Mouse (Mus musculus): Measurements from ENCODE around the gene Mcmbp. TPM values are rescaled to one million over a fixed set of nuclear protein-coding genes. Genes with fewer than 3 reads are reported as not detected.
"Not testable (repeated sequence)": the region's sequence is repeated elsewhere in the genome, so short reads cannot be mapped to it uniquely, and the experiment has no call there.

Mcmbp gene
- total RNA-seq, 2 experiments from 2014 or later, result 25.0 to 31.2 TPM

DNA sequence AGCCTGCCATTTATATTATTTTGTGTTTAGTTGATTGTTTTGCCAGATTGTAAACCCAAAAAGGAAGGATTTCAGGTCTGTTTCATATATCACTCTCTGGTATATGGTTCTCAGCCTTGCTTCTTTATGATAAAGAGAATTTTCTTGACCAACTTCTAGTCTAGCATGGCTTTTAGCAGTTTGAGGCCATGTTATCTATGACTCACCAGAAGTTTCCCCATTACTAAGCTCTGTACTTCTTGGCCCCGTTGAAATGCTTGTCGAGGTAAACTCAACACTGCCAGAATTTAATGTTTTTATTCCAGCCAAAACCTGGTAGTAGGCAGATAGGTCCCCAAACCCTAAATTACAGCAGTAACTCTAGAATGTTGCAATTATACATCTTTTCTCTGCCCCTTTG is 3.6 kb upstream of the Mcmbp start:
- H3K4me3 ChIP-seq, result peak overlapping the region; percentile 100; the same call in 1 of the 2 replicates
- no peak for DNase-seq (ENCODE audit: low spot score in 2 of 2)
- TF ChIP-seq CTCF (conservative IDR thresholded peaks at IDR 0.05), result no peak
- no peak overlapping the region for H3K27ac ChIP-seq

DNA sequence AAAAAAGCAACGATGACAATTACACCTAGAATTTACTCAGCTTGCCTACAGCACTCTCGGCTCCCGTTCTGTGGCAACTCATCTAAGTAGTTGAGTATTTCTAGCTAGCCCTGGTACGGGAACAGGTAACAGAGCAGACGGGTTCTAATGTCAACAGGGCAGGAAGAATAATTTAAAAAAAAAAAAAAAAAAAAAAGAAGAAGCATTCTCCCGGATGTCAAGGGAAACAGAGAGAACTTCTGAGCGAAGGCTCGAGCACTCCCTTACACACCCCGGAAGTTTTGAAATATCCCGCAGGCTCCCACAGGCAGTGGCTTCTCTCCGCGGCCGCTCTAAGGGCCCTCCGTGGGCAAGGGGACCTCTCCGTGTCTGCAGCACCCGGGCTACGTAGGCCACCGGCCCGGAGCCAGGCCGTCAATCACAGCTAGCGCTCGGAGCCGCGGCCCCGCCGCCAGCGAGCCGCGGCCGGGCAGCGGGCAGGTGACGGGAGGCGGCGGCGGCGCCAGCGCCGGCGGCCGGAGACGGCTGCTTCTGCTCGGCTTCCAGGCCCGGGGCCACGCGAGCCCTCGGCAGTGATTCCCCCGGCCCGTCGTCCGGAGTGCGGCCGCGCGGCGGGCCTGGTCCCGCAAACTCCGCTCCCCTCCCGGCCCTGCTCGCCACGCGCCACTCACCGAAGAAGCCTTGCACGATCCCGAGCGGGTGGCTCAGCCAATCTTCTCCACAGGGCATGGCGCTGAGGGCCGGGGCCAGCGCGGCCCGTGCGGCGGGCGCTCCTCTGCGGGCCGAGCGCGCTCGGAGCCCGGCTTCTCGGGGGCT is 625 bp downstream of the Mcmbp start:
- Histone ChIP-seq H3K27ac (peak overlapping the region; percentile 86), H3K4me3 (peak overlapping the region; percentile 84)
- TF ChIP-seq CTCF (conservative IDR thresholded peaks at IDR 0.05), result no peak
- peak in 1 of 2 experiments; percentile 27 for DNase-seq (ENCODE audit: low spot score in 2 of 2)

DNA sequence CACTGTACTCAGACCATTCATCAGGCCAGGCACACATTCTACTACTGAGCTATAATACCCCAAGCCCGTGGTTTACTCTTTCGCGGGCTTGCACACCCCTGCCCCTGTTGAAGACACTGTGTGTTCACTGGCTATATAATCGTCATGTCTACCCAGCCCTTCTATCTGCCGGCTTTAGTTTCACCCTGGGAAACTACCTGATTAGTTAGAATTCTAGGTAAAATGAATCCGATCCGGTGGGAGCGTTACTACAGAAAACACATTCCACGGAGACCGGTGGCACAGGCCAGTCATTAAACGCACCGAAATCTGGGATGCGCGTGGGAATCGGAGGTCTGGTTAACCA is 1.2 kb downstream of the Mcmbp start:
- Histone ChIP-seq H3K27ac (peak overlapping the region; percentile 86), H3K4me3 (peak overlapping the region; percentile 84)
- DNase-seq (ENCODE audit: low spot score in 2 of 2), result no peak
- no peak for TF ChIP-seq CTCF (conservative IDR thresholded peaks at IDR 0.05)

DNA sequence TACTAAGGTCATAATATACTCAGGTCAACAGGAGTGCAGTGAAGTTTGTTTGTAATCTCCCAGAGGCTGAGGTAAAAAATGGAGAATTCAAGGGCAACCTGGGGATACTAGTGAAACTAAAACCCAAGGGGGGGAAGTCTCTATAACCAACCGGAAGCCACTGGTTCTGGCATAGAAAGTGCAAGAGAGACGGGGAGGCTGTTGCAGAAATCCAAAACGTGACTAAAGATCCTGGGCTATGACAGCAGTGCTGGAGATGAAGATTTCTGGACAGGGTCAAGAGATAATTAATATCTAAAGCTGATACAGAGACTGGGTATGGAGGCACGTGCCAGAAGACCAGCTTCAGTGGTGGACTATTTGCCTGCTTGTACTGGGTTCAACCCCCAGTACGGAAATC is 2.3 kb downstream of the Mcmbp start:
- TF ChIP-seq CTCF (conservative IDR thresholded peaks at IDR 0.05), result no peak
- H3K27ac ChIP-seq, result no peak overlapping the region
- H3K4me3 ChIP-seq, result no peak overlapping the region; the same call in 1 of the 2 replicates
- DNase-seq (ENCODE audit: low spot score in 2 of 2), result no peak

DNA sequence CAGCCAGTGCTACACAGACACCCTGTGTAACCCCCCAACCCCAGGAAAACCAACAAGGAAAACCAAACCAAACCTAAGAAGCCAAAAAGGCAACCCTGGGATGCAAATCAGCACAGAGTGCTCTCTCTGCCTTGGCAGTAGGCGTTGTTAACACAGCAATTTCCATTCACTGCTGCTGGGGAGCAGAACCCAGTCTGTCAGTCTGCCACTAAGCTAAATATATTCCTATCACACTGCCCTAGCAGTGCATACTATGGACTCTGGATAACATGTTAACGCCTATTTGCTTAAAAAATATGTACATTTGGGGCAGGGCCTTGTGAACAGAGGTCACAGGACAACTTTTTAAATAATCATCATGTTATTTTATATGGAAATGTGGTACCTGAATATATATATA is 8.7 kb downstream of the Mcmbp start:
- TF ChIP-seq CTCF (conservative IDR thresholded peaks at IDR 0.05), result no peak
- Histone ChIP-seq H3K27ac (peak overlapping the region; percentile 65), H3K4me3 (no peak overlapping the region)
- DNase-seq (ENCODE audit: low spot score in 2 of 2), result peak in 1 of 2 experiments; percentile 27

DNA sequence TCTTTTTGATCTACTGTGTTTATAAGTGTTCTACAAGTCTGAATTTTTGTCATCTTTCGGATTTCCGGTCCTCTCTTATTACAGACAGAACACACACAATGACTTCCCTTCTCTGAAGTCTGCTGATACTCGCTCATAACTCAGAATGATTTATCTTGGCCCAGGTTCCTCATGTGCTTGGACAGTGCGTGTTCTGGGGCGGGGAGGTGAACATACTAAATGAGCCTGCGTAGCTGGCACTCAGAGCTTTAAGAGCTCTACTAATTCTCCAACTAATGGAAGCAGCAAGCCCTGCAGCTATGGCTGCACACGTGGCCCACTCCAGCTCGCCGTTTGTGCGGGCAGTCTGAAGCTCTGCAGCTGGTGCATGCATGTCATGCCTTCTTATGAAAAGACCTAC is 11.6 kb downstream of the Mcmbp start:
- DNase-seq (ENCODE audit: low spot score in 2 of 2), result no peak

DNA sequence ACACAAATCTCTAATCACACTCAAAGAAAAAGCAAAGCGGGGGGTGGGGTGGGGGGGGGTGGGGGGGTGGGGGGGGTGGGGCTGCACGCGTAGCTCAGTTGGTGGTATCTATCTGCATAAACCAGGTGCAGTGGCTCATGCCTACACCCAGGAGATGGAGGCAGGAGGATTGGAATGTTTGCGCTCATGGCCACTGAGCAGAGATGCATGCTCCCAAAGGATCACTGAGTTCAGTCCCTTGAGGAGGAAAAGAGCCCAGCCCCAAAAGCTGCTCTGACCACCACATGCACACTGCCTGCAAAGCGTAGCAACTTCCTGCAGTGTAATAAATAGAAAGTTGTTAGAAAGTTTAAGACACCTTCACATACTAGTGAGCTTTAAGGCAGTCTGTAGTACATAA is 12.6 kb downstream of the Mcmbp start:
- no peak overlapping the region for H3K27ac ChIP-seq
- no peak overlapping the region for H3K4me3 ChIP-seq
- no peak for DNase-seq (ENCODE audit: low spot score in 2 of 2)
- no peak for TF ChIP-seq CTCF (conservative IDR thresholded peaks at IDR 0.05)

More for the DNA sequence above, 11.6 kb downstream of the Mcmbp start:
- Histone ChIP-seq H3K4me3 (no peak overlapping the region), H3K27ac (no peak overlapping the region)
- no peak for TF ChIP-seq CTCF (conservative IDR thresholded peaks at IDR 0.05)

DNA sequence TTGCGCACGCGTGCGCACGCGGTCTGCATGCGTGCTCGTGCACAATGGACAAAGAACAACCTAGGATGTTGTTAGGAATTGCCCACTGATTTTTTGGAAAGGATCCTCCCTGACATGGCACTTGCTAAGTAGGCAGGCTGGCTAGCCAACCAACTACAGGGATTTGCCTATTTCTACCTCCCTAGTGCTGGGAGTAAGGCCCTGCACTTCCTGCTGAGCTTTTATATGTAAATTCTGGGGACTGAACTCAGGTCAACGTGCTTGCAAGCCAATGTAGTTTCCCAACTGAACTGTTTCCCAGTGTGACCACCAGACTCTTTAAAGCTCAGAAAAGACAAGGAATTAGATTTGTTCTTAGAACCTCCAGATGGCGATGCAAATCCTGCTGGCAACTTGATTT is 13.3 kb downstream of the Mcmbp start:
- TF ChIP-seq CTCF (conservative IDR thresholded peaks at IDR 0.05), result peak; percentile 19; the same call in 1 of the 2 replicates
- no peak for DNase-seq (ENCODE audit: low spot score in 2 of 2)
- Histone ChIP-seq H3K27ac (0 out of 2 replicates have a peak overlapping the region, but pooled peaks have one; percentile 3), H3K4me3 (no peak overlapping the region)

DNA sequence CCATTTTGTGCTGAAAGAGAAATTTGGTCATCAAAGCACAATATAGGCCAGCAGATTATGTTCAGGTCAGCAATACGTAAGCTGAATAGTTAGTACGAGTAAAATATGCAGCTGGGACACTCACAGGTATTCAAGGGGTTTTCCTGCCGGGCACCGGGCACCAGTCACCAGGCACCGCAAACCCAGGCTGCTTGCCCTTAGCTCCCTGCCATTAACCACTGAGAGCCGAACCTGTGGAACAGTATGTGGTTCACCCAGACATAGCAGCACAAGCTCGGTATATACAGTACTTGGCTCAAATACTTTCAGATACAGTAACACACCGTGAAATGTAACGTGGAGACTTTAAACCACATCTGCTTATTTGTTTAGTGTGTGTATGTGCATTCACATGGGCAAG is 15.1 kb downstream of the Mcmbp start:
- DNase-seq (ENCODE audit: low spot score in 2 of 2), result no peak
- Histone ChIP-seq H3K4me3 (no peak overlapping the region), H3K27ac (peak overlapping the region; percentile 61)
- no peak for TF ChIP-seq CTCF (conservative IDR thresholded peaks at IDR 0.05)

DNA sequence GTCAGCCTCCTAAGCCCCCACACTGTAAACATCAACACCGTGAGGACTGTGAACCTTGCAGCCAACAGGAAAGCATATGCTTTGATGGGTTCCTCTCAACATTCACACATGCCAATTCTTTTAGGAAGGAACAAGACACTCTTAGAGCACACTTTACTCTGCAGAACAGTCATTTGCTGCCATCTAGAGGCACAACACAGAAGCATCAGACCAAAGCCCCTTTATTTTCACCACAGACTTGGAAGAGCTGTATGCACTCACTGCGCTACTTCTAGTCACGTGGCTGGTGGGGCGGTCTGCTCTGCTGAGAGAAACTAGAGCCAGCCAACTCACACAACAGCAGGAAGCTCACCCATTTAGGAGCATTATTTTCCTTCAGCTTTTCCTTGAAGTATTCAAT is 15.5 kb downstream of the Mcmbp start:
- peak; percentile 74 to 88 for DNase-seq (ENCODE audit: low spot score in 2 of 2)
- TF ChIP-seq CTCF (conservative IDR thresholded peaks at IDR 0.05), result peak; percentile 92
- Histone ChIP-seq H3K4me3 (no peak overlapping the region), H3K27ac (peak overlapping the region; percentile 61)

DNA sequence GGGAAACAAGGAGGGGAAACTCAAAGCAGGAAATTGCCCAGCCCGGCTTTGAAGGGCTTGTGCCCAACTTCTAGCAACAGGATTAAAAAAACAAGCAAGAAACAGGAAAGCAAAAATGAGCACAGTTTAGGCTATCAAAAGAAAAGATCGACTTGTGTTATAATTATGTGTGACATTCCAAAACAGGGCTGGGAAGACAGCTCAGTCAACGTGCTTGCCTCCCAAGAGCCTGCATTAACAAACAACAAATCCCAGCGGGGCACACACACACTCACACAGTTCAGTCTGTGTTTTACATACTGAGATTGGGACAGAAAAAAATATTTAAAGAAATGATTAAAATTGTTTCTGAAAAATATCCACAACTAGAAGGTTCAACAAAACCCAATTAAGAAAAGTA is 22.3 kb downstream of the Mcmbp start:
- Histone ChIP-seq H3K4me3 (no peak overlapping the region), H3K27ac (no peak overlapping the region)
- DNase-seq (ENCODE audit: low spot score in 2 of 2), result no peak
- no peak for TF ChIP-seq CTCF (conservative IDR thresholded peaks at IDR 0.05)

DNA sequence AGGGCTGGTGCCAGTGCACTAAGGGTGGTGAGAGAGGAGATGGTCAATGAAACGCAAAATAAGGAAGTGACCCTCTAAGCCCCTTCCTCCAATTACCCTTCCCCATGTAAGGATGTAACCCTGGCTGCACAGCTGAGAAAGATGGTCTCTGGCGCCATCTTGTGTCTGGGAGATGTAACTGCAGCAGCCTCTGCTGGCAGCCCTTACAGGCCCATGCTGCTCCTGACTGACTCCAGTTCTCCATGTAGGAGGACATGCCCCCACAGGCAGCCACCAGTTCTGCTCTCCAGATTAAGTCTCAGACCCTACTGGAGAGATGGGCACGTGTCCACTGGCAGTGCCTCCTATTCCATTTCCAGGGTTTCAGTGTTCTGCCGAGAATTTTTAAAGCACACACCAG is 34.6 kb downstream of the Mcmbp start:
- peak; percentile 61 to 79 for DNase-seq (ENCODE audit: low spot score in 2 of 2)
- peak; percentile 100 for TF ChIP-seq CTCF (conservative IDR thresholded peaks at IDR 0.05)
- Histone ChIP-seq H3K4me3 (no peak overlapping the region), H3K27ac (no peak overlapping the region)

DNA sequence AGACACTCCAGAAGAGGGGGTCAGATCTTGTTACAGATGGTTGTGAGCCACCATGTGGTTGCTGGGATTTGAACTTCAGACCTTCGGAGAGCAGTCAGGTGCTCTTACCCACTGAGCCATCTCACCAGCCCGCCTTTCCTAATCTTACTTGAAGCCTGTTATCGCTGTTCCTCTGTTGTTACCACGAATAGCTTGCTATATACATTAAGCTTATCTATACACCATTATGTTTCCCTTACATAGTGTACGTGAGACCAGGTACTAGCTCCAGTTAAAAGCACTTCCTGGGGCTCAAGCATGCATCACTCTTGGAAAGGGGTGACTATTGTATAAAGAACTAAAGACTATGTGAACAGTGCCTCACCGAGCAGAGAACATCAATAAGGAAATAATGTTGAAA is 40.3 kb downstream of the Mcmbp start:
- H3K4me3 ChIP-seq; H3K27ac ChIP-seq; DNase-seq (ENCODE audit: low spot score in 2 of 2): not testable (repeated sequence)

DNA sequence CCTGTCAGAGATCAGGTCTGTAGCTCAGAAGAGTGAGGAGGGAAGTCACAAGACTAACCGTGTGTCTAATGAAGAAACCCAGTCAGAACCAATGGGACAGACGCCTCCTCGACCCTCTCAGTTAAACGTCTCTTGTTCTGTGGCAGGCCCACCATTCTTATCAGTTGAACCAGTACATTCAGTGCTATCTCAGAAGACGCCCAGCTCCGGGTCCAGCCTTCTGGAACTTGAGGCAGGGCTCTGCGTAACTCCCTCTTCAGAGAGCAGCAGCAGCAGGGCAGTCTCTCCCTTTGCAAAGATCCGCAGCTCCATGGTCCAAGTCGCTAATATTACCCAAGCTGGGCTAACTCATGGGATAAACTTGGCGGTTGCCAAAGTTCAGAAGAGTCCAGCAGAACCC is 45.4 kb downstream of the Mcmbp start:
- no peak for DNase-seq (ENCODE audit: low spot score in 2 of 2)
- Histone ChIP-seq H3K4me3 (no peak overlapping the region), H3K27ac (no peak overlapping the region)
- TF ChIP-seq CTCF (conservative IDR thresholded peaks at IDR 0.05), result no peak

All from layer of hippocampus, adult 2 months (tissue).